Mouse (Mus musculus) neutrophil, adult 83 days (primary cell): ENCODE data around the gene Iapp. TPM values are rescaled to one million over a fixed set of nuclear protein-coding genes. Genes with fewer than 3 reads are reported as not detected.

Experiments used
- total RNA-seq, 2 experiments: library from RNA; stranded (reverse); gene quantifications; one replicate each; pipeline ENCODE4 v1.2.4; 2023

Iapp gene
- total RNA-seq, result not detected

GRCm38 (mm10) chr6:142298098-142298497 is at the start of gene Iapp:
Gene Iapp, plus strand, starts transcription at chr6:142298423.

DNA sequence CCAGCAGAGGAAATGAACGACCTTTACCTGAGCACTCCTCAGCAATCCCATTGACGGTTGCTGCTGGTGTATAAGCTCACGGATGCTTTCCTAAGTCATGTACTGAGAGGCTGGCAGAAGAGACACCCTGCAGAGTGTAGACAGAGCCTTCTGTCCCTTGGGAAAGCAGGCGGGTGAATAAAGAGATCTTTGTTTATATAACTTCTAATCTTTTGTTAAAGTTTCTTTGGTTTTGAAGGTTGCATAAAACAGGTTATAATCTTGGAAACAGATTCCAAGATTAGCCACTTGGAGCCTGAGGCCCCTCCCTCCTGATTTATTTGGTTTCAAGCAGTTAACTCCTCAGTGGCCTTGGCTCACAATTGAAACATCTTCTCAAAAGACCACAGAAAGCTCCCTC is 24.7 kb downstream of the Iapp start, which contains the start of gene Slco1a5:
TSS of gene Slco1a5 (minus strand) at position 101 of the 400 bp plus-strand sequence.

DNA sequence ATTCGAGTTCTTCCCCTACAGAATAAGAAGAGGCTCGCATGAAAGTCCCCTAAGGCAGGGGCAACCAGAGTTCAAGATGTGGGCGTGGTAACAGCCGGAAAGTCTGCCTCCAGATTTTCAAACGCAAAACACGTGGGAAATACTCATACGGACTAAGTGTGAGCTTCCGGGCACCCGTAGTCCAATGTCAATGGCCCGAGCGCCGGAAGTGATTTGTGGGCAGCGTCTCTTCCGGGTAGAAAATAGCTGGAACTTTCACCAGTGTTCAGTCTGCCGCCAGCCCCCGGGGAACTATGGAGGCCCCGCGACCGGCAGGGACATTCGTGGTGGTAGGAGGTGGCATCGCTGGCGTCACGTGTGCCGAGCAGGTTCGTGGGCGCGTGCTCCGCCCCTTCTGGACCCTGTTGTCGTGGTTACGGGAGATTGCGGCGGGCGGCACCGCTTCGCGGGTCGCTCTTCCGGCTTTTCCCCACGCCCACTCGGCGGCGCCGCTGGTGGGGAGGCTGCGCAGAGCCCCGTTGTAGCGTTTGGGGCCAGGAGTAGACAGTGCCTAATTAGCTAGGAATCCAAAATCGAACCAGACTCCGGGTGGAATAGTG is 47.3 kb downstream of the Iapp start, which contains the start of gene Pyroxd1:
TSS of gene Pyroxd1 (plus strand) at position 215 of the 599 bp plus-strand sequence.

Other genes starting within 250 kb of the Iapp start
- gene Slco1a6, start 89.9 kb upstream of the Iapp start, total RNA-seq, result 1 to 10 TPM in 1 of 2 experiments, not detected in 1; 1.8 TPM
- not detected for gene Slco1a5, start 24.6 kb downstream of the Iapp start, total RNA-seq
- gene Pyroxd1, start 47.2 kb downstream of the Iapp start, total RNA-seq, result 1 to 10 TPM; 7.0 to 9.5 TPM
- 10 to 100 TPM; 16.1 to 17.5 TPM for gene Recql, start 88.7 kb downstream of the Iapp start, total RNA-seq
- 10 to 100 TPM; 11.7 to 17.4 TPM for gene Golt1b, start 88.8 kb downstream of the Iapp start, total RNA-seq
- not detected for gene Spx, start 115.0 kb downstream of the Iapp start, total RNA-seq
- not detected for gene Gys2, start 174.7 kb downstream of the Iapp start, total RNA-seq
- gene Ldhb, start 209.5 kb downstream of the Iapp start, total RNA-seq, result 10 to 100 TPM; 25.2 to 30.6 TPM